Mouse (Mus musculus) stomach, embryonic 14.5 days (tissue): ENCODE results near the gene Dnah11. TPM values are rescaled to one million over a fixed set of nuclear protein-coding genes. Genes with fewer than 3 reads are reported as not detected.

ENCODE experiments used
- ATAC-seq: fragments of 200-750 bp; cut with Nextera tagmentation; 2 replicates; pipeline ENCODE4 v1.8.0; 2017; ENCODE audit warnings: low read depth, moderate TSS enrichment; ENCODE audit not compliant: insufficient number of reproducible peaks, insufficient read depth, low FRiP score
- H3K27ac ChIP-seq: fragments of 300-500 bp; sonication (generic); 2 replicates; pipeline ENCODE4 v1.5.1; 2014; ENCODE audit warnings: mild to moderate bottlenecking, low read length, moderate library complexity, mixed read lengths
- H3K27me3 ChIP-seq: fragments of 300-500 bp; sonication (generic); 2 replicates; pipeline ENCODE4 v1.6.1; 2014; ENCODE audit warnings: low read length, control low read depth, mixed read lengths; ENCODE audit not compliant: control insufficient read depth, insufficient read depth
- H3K36me3 ChIP-seq: fragments of 300-500 bp; sonication (generic); 2 replicates; pipeline ENCODE4 v1.6.1; 2014; ENCODE audit warnings: mild to moderate bottlenecking, control low read depth, low read length, moderate library complexity, mixed read lengths; ENCODE audit not compliant: control insufficient read depth, insufficient read depth
- H3K4me1 ChIP-seq: fragments of 300-500 bp; sonication (generic); 2 replicates; pipeline ENCODE4 v1.6.1; 2014; ENCODE audit warnings: low read length, control low read depth, mixed read lengths; ENCODE audit not compliant: control insufficient read depth, insufficient read depth
- H3K4me2 ChIP-seq: fragments of 300-500 bp; sonication (generic); replicated peaks from 2 replicates; pipeline ENCODE4 v1.6.1; 2014; ENCODE audit warnings: low read depth, low read length, control low read depth
- H3K4me3 ChIP-seq: fragments of 300-500 bp; sonication (generic); 2 replicates; pipeline ENCODE4 v1.5.1; 2014; ENCODE audit warnings: low read depth, low read length, control low read depth
- H3K9ac ChIP-seq: fragments of 300-500 bp; sonication (generic); replicated peaks from 2 replicates; pipeline ENCODE4 v1.6.1; 2014; ENCODE audit warnings: low read depth, mild to moderate bottlenecking, control low read depth, low read length, moderate library complexity, mixed read lengths
- H3K9me3 ChIP-seq: fragments of 300-500 bp; sonication (generic); 2 replicates; pipeline ENCODE4 v1.6.1; 2016; ENCODE audit warnings: low read depth, low read length, control low read depth; ENCODE audit not compliant: control insufficient read depth
- WGBS: fragments of 180-500 bp; shearing (Covaris S2); extraction: QIAGEN DNeasy Blood & Tissue Kit; methylation state at CpG from one replicate; pipeline ENCODE4 v1.1.7; 2014; 5-methylcytosine and 5-hydroxymethylcytosine counted together
- polyA plus RNA-seq: library from polyadenylated mRNA; unstranded; fragments of >200 nt; fragmentation: Nextera tagmentation; extraction: Ambion mirVana; gene quantifications from 2 replicates; pipeline ENCODE4 v1.2.1, GENCODE M21; 2014

Dnah11 gene
- polyA plus RNA-seq, 1 experiment from 2014 or later, result 0.29 TPM

GRCm38 (mm10) chr12:118186120-118186880, 12.5 kb downstream of the Dnah11 start:
- Histone ChIP-seq H3K27ac (no peak overlapping the region; the same call in 1 of the 2 replicates), H3K4me1 (peaks cover 17% of the 10 kb centered on the region; the same call in 1 of the 2 replicates), H3K4me3 (no peak overlapping the region), H3K9ac (no peak overlapping the region), H3K4me2 (no peak overlapping the region), H3K27me3 (no peaks in the 10 kb centered on the region), H3K36me3 (no peaks in the 10 kb centered on the region), H3K9me3 (no peaks in the 10 kb centered on the region)
- WGBS, result 9% methylated on average over 4 of the region's 4 CpGs
- ATAC-seq, result peak; percentile 66; the same call in 1 of the 2 replicates

- WGBS, result 80% methylated on average over 1 of the region's 1 CpGs
- no peaks in the 10 kb centered on the region for H3K27me3 ChIP-seq
- no peak overlapping the region for H3K27ac ChIP-seq
- H3K36me3 ChIP-seq, result no peaks in the 10 kb centered on the region
- no peak overlapping the region for H3K4me2 ChIP-seq
- no peak for ATAC-seq
- H3K9ac ChIP-seq, result no peak overlapping the region
- H3K4me3 ChIP-seq, result no peak overlapping the region
- peaks cover 17% of the 10 kb centered on the region; the same call in 1 of the 2 replicates for H3K4me1 ChIP-seq
- H3K9me3 ChIP-seq, result no peaks in the 10 kb centered on the region
These were observed 14.1 kb downstream of the Dnah11 start for GRCm38 (mm10) chr12:118184731-118185130.

GRCm38 (mm10) chr12:118177756-118178155, 21.1 kb downstream of the Dnah11 start:
- Histone ChIP-seq H3K9ac (no peak overlapping the region), H3K27ac (no peak overlapping the region), H3K36me3 (no peaks in the 10 kb centered on the region), H3K4me3 (no peak overlapping the region), H3K4me2 (no peak overlapping the region), H3K4me1 (no peaks in the 10 kb centered on the region), H3K9me3 (no peaks in the 10 kb centered on the region), H3K27me3 (no peaks in the 10 kb centered on the region)
- ATAC-seq, result no peak
- 80% methylated on average over 5 of the region's 5 CpGs for WGBS

- no peak overlapping the region for H3K4me2 ChIP-seq
- no peaks in the 10 kb centered on the region for H3K27me3 ChIP-seq
- H3K27ac ChIP-seq, result no peak overlapping the region
- H3K9me3 ChIP-seq, result no peaks in the 10 kb centered on the region
- no peak overlapping the region for H3K4me3 ChIP-seq
- 16% methylated on average over 4 of the region's 4 CpGs for WGBS
- no peaks in the 10 kb centered on the region for H3K36me3 ChIP-seq
- ATAC-seq, result peak; percentile 33; the same call in 1 of the 2 replicates
- no peak overlapping the region for H3K9ac ChIP-seq
- H3K4me1 ChIP-seq, result no peaks in the 10 kb centered on the region
These were observed 34.1 kb downstream of the Dnah11 start for GRCm38 (mm10) chr12:118164785-118165184.

- Histone ChIP-seq H3K27me3 (no peaks in the 10 kb centered on the region), H3K9me3 (no peaks in the 10 kb centered on the region), H3K4me1 (no peaks in the 10 kb centered on the region), H3K4me3 (no peak overlapping the region), H3K36me3 (no peaks in the 10 kb centered on the region), H3K4me2 (no peak overlapping the region), H3K9ac (no peak overlapping the region), H3K27ac (no peak overlapping the region)
- ATAC-seq, result no peak
- WGBS, result 86% methylated on average over 5 of the region's 5 CpGs
These were observed 41.9 kb downstream of the Dnah11 start for GRCm38 (mm10) chr12:118156986-118157385.

GRCm38 (mm10) chr12:118147521-118148033, 51.3 kb downstream of the Dnah11 start:
- 66% methylated on average over 2 of the region's 2 CpGs for WGBS
- 0 out of 2 replicates have a peak, but pooled peaks have one; percentile 18 for ATAC-seq

GRCm38 (mm10) chr12:118128116-118128515, 70.7 kb downstream of the Dnah11 start:
- H3K27me3 ChIP-seq, result no peaks in the 10 kb centered on the region
- no peaks in the 10 kb centered on the region for H3K9me3 ChIP-seq
- no peaks in the 10 kb centered on the region for H3K4me1 ChIP-seq
- no peak overlapping the region for H3K9ac ChIP-seq
- no peak overlapping the region for H3K4me3 ChIP-seq
- no peak overlapping the region for H3K4me2 ChIP-seq
- 85% methylated on average over 4 of the region's 4 CpGs for WGBS
- ATAC-seq, result no peak
- no peaks in the 10 kb centered on the region for H3K36me3 ChIP-seq
- H3K27ac ChIP-seq, result no peak overlapping the region

More at GRCm38 (mm10) chr12:118147521-118148033, 51.3 kb downstream of the Dnah11 start:
- no peak overlapping the region for H3K27ac ChIP-seq
- H3K4me2 ChIP-seq, result no peak overlapping the region
- H3K4me1 ChIP-seq, result no peaks in the 10 kb centered on the region
- H3K4me3 ChIP-seq, result no peak overlapping the region
- no peaks in the 10 kb centered on the region for H3K36me3 ChIP-seq
- no peak overlapping the region for H3K9ac ChIP-seq
- H3K9me3 ChIP-seq, result no peaks in the 10 kb centered on the region
- no peaks in the 10 kb centered on the region for H3K27me3 ChIP-seq

GRCm38 (mm10) chr12:118119668-118120067, 79.2 kb downstream of the Dnah11 start:
- Histone ChIP-seq H3K4me1 (no peaks in the 10 kb centered on the region), H3K4me2 (no peak overlapping the region), H3K27ac (no peak overlapping the region), H3K9ac (no peak overlapping the region), H3K9me3 (no peaks in the 10 kb centered on the region), H3K4me3 (no peak overlapping the region), H3K27me3 (no peaks in the 10 kb centered on the region), H3K36me3 (no peaks in the 10 kb centered on the region)
- 97% methylated on average over 3 of the region's 3 CpGs for WGBS
- no peak for ATAC-seq
